In genomic region chr15:31693109-31693508, GRCm38 (mm10) we compare ENCODE assay signal across 25 mouse cellular contexts.
"Had no signal": no experiment of that assay in that cellular context is flagged by ENCODE, and none has a peak within 500 bp of the region (broad histone marks: within the 10 kb centered on the region; RNA-seq: fewer than 3 reads in every experiment).

No protein-coding gene starts in this region.

- H3K27ac ChIP-seq: embryonic facial prominence, embryonic 10.5 days; embryonic facial prominence, embryonic 12.5 days; embryonic facial prominence, embryonic 13.5 days; embryonic facial prominence, embryonic 15.5 days; forebrain, embryonic 10.5 days; forebrain, embryonic 12.5 days; forebrain, embryonic 13.5 days; forebrain, embryonic 15.5 days; gastrocnemius, adult 2 months; heart, adult 2 months had no signal

- H3K9ac ChIP-seq: embryonic facial prominence, embryonic 12.5 days; embryonic facial prominence, embryonic 13.5 days; embryonic facial prominence, embryonic 15.5 days; forebrain, embryonic 12.5 days; forebrain, embryonic 13.5 days; forebrain, embryonic 15.5 days; forebrain, postnatal 0 days had no signal

- DNase-seq: cerebellum, adult 8-10 months; cerebellum, adult 9-10 months; cerebellum, adult 9-11 months; cerebellum, postnatal 10 days; cerebellum, postnatal 14 days; cerebellum, postnatal 25 days; cerebellum, postnatal 36 days; embryo, embryonic 11 days; forebrain, postnatal 0 days; gastrocnemius, adult 2 months; gastrocnemius, postnatal 10 days; gastrocnemius, postnatal 14 days; gastrocnemius, postnatal 25 days; gastrocnemius, postnatal 36 days; heart, adult 18-20 months; heart, adult 2 months had no signal

- H3K27me3 ChIP-seq: embryonic facial prominence, embryonic 12.5 days; embryonic facial prominence, embryonic 13.5 days; embryonic facial prominence, embryonic 15.5 days; forebrain, embryonic 12.5 days; forebrain, embryonic 13.5 days; forebrain, embryonic 15.5 days had no signal

- H3K4me3 ChIP-seq: embryonic facial prominence, embryonic 10.5 days; embryonic facial prominence, embryonic 12.5 days; embryonic facial prominence, embryonic 13.5 days; embryonic facial prominence, embryonic 15.5 days; erythroblast, embryonic 14.5 days; forebrain, embryonic 10.5 days; forebrain, embryonic 12.5 days; forebrain, embryonic 13.5 days; forebrain, embryonic 15.5 days; gastrocnemius, adult 2 months; heart, adult 2 months had no signal

- H3K36me3 ChIP-seq: embryonic facial prominence, embryonic 10.5 days; embryonic facial prominence, embryonic 12.5 days; embryonic facial prominence, embryonic 13.5 days; embryonic facial prominence, embryonic 15.5 days; forebrain, embryonic 10.5 days; forebrain, embryonic 12.5 days; forebrain, embryonic 15.5 days had no signal

- H3K4me1 ChIP-seq: embryonic facial prominence, embryonic 10.5 days; embryonic facial prominence, embryonic 12.5 days; embryonic facial prominence, embryonic 13.5 days; embryonic facial prominence, embryonic 15.5 days; forebrain, embryonic 10.5 days; forebrain, embryonic 12.5 days; forebrain, embryonic 13.5 days; forebrain, embryonic 15.5 days had no signal

- H3K9me3 ChIP-seq: embryonic facial prominence, embryonic 10.5 days; embryonic facial prominence, embryonic 12.5 days; embryonic facial prominence, embryonic 13.5 days; embryonic facial prominence, embryonic 15.5 days; forebrain, embryonic 10.5 days; forebrain, embryonic 12.5 days; forebrain, embryonic 13.5 days; forebrain, embryonic 15.5 days had no signal
